Mouse (Mus musculus): ENCODE results near the gene Slc1a4. TPM values are rescaled to one million over a fixed set of nuclear protein-coding genes. Genes with fewer than 3 reads are reported as not detected.

The Slc1a4 gene
- polyA plus RNA-seq, 1 experiment from 2014 or later: 65.5 TPM

DNA sequence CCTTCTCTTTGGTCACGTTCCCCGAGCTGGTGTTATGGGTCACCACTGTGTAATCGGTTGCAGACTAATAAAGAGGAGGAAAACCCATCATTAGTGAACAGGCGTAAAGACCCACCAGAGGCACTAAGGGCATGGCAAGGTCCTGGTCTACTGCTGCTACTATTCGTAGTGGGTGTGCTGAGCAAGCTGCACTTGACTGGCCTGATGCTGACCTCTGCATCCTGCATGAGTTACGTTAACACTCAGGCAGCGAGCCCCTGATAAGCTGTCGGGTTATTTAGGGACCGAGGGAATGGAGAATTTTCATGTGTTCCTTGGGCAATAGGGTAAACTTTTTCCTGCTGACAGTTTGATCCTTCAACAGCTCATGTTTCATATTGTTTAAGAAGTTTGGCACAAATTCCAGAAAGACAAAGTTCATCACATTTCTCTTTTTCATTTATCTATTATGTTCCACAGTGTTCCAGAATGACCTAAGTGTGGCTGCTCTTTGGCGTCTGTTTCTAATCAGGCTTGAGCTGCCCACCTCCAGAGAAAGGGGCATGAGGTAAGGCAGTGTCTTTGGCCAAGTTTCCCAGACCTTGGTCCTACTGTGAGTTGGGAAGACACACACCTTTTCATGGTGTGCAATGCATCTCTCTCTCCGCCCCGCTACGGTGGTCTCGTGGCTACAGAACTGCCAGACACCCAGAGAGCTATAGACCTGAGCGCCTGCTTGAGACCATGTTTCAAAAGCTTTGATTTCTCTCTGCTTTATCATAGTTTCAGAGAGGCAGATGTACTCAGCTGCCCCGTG, 13.7 kb downstream of the Slc1a4 start:
- Histone ChIP-seq H3K4me1 (replicated peaks) (peaks cover 6% of the 10 kb centered on the region), H3K9ac (no peak overlapping the region), H3K27ac (replicated peaks) (no peak overlapping the region), H3K27me3 (no peaks in the 10 kb centered on the region), H3K4me2 (no peak overlapping the region), H3K36me3 (peaks cover 11% of the 10 kb centered on the region), H3K4me3 (no peak overlapping the region), H3K9me3 (no peaks in the 10 kb centered on the region)
- no peak for ATAC-seq (ENCODE audit: low FRiP score, low read depth)
- WGBS: 86% methylated on average over 16 of the region's 16 CpGs

- no peak for ATAC-seq (ENCODE audit: low FRiP score, low read depth)
- Histone ChIP-seq H3K4me2 (no peak overlapping the region), H3K27me3 (no peaks in the 10 kb centered on the region), H3K4me1 (replicated peaks) (no peaks in the 10 kb centered on the region), H3K9me3 (no peaks in the 10 kb centered on the region), H3K4me3 (no peak overlapping the region), H3K36me3 (peaks cover 31% of the 10 kb centered on the region), H3K9ac (no peak overlapping the region), H3K27ac (replicated peaks) (no peak overlapping the region)
- 98% methylated on average over 8 of the region's 8 CpGs for WGBS
Observed at GRCm38 (mm10) chr11:20313576-20313975, 18.9 kb downstream of the Slc1a4 start.

GRCm38 (mm10) chr11:20309044-20309443, 23.5 kb downstream of the Slc1a4 start:
- ATAC-seq (ENCODE audit: low FRiP score, low read depth): peak; percentile 27; the same call in 1 of the 2 replicates
- peaks cover 61% of the 10 kb centered on the region for H3K36me3 ChIP-seq
- peak overlapping the region; percentile 66 for H3K27ac ChIP-seq (replicated peaks)
- no peak overlapping the region for H3K4me3 ChIP-seq
- no peaks in the 10 kb centered on the region for H3K27me3 ChIP-seq
- WGBS: 57% methylated on average over 5 of the region's 5 CpGs
- no peak overlapping the region for H3K9ac ChIP-seq
- H3K4me1 ChIP-seq (replicated peaks): no peaks in the 10 kb centered on the region
- no peaks in the 10 kb centered on the region for H3K9me3 ChIP-seq
- H3K4me2 ChIP-seq: no peak overlapping the region

DNA sequence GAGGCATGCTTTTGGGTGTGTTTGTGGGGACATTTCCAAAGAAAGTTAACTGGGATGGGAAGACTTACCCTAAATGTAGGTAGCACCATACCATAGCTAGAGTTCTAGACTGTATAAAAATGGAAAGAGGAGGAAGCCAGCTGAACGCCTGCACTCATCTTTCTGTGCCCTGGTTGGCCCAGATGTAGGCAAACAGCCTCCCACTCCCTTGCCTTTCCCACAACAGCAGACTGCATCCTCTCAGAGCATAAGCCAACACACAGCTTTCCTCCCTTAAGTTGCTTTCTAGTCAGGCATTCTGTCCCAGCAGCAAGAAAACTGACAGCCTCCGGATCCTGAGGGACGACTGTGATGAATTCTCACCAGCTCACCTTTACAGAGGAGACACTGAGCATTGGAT, 25.1 kb downstream of the Slc1a4 start:
- WGBS: 92% methylated on average over 3 of the region's 3 CpGs
- Histone ChIP-seq H3K4me2 (no peak overlapping the region), H3K27me3 (no peaks in the 10 kb centered on the region), H3K9ac (no peak overlapping the region), H3K4me3 (no peak overlapping the region), H3K4me1 (replicated peaks) (no peaks in the 10 kb centered on the region), H3K27ac (replicated peaks) (no peak overlapping the region), H3K9me3 (no peaks in the 10 kb centered on the region), H3K36me3 (peaks cover 64% of the 10 kb centered on the region)
- no peak for ATAC-seq (ENCODE audit: low FRiP score, low read depth)

DNA sequence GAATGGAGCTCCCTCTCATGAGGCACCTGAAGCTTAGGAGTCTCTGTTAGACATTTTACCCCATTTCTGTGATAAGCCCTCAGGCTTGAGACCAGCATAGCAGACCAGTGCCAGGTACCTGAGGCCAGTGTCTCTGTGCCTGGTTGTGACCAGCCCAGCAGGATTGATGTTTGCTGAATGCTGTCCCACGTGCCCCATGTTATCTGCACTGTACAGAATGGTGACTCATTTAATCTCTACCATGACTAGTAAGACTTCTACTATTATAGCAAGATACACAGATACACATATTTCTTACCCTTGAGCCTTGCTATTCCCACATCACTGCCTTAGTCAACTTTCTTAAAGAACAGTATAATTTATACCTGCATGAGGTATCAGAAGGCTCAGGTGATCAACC, 26.9 kb downstream of the Slc1a4 start:
- Histone ChIP-seq H3K4me2 (no peak overlapping the region), H3K36me3 (peaks cover 55% of the 10 kb centered on the region), H3K4me3 (no peak overlapping the region), H3K9me3 (no peaks in the 10 kb centered on the region), H3K4me1 (replicated peaks) (no peaks in the 10 kb centered on the region), H3K27me3 (no peaks in the 10 kb centered on the region), H3K9ac (no peak overlapping the region), H3K27ac (replicated peaks) (no peak overlapping the region)
- WGBS: 83% methylated on average over 1 of the region's 1 CpGs
- no peak for ATAC-seq (ENCODE audit: low FRiP score, low read depth)

DNA sequence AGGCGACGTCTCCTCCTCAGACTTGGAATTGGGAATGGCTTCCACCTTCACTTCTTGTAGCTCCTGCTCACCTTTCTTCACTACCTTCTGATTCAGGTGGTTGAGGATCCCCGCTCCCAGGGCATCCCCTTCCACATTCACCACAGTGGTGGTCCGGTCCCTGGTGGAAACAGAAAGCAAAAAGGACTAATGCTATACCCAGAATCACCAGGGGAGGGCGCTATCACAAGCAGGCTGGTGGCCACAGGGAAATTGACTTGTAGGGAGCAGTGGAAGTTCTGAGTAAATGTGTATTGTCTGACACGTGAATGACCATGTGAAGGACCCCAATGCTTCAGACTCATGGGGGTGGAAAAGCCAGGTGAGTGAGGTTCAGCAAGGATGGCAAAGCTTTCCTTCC, 28.2 kb downstream of the Slc1a4 start:
- 71% methylated on average over 6 of the region's 6 CpGs for WGBS
- Histone ChIP-seq H3K4me2 (no peak overlapping the region), H3K9me3 (no peaks in the 10 kb centered on the region), H3K4me1 (replicated peaks) (no peaks in the 10 kb centered on the region), H3K27ac (replicated peaks) (no peak overlapping the region), H3K4me3 (no peak overlapping the region), H3K27me3 (no peaks in the 10 kb centered on the region), H3K9ac (no peak overlapping the region), H3K36me3 (peaks cover 55% of the 10 kb centered on the region)
- no peak for ATAC-seq (ENCODE audit: low FRiP score, low read depth)

GRCm38 (mm10) chr11:20301332-20301731, 31.2 kb downstream of the Slc1a4 start:
- peaks cover 36% of the 10 kb centered on the region for H3K36me3 ChIP-seq
- H3K27ac ChIP-seq (replicated peaks): no peak overlapping the region
- H3K4me1 ChIP-seq (replicated peaks): no peaks in the 10 kb centered on the region
- no peaks in the 10 kb centered on the region for H3K27me3 ChIP-seq
- H3K9me3 ChIP-seq: no peaks in the 10 kb centered on the region
- H3K4me2 ChIP-seq: no peak overlapping the region
- H3K4me3 ChIP-seq: no peak overlapping the region
- no peak overlapping the region for H3K9ac ChIP-seq
- WGBS: 94% methylated on average over 4 of the region's 4 CpGs
- ATAC-seq (ENCODE audit: low FRiP score, low read depth): no peak

- Histone ChIP-seq H3K36me3 (peaks cover 31% of the 10 kb centered on the region), H3K4me1 (replicated peaks) (no peaks in the 10 kb centered on the region), H3K4me3 (no peak overlapping the region), H3K27me3 (no peaks in the 10 kb centered on the region), H3K9me3 (no peaks in the 10 kb centered on the region), H3K27ac (replicated peaks) (no peak overlapping the region), H3K4me2 (no peak overlapping the region), H3K9ac (no peak overlapping the region)
- no peak for ATAC-seq (ENCODE audit: low FRiP score, low read depth)
- 87% methylated on average over 6 of the region's 6 CpGs for WGBS
Observed at GRCm38 (mm10) chr11:20300850-20301249, 31.7 kb downstream of the Slc1a4 start.

DNA sequence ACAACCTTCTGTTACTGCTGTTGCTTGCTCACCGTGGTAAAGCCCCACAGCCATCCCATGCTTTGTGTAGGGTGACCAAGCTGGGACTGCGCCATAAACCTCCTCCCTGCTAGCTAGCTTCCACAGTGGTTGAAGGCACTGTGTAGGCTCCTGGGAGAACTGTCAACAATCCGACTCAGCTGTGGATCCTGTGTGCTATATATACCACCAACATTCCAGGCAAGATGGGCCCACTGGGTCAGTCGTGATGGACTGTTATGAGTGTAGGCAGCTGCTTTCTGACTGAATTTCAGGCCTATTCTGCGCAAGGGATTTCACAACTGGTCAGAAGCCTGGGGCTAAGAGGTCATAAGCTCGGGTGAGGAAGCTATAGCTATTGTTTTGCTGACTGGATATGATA, 32.6 kb downstream of the Slc1a4 start:
- no peak overlapping the region for H3K4me3 ChIP-seq
- ATAC-seq (ENCODE audit: low FRiP score, low read depth): 0 out of 2 replicates have a peak, but pooled peaks have one; percentile 45
- no peak overlapping the region for H3K4me2 ChIP-seq
- 83% methylated on average over 6 of the region's 6 CpGs for WGBS
- H3K27ac ChIP-seq (replicated peaks): no peak overlapping the region
- peaks cover 22% of the 10 kb centered on the region for H3K36me3 ChIP-seq
- H3K27me3 ChIP-seq: no peaks in the 10 kb centered on the region
- H3K9ac ChIP-seq: no peak overlapping the region
- H3K4me1 ChIP-seq (replicated peaks): no peaks in the 10 kb centered on the region
- no peaks in the 10 kb centered on the region for H3K9me3 ChIP-seq

DNA sequence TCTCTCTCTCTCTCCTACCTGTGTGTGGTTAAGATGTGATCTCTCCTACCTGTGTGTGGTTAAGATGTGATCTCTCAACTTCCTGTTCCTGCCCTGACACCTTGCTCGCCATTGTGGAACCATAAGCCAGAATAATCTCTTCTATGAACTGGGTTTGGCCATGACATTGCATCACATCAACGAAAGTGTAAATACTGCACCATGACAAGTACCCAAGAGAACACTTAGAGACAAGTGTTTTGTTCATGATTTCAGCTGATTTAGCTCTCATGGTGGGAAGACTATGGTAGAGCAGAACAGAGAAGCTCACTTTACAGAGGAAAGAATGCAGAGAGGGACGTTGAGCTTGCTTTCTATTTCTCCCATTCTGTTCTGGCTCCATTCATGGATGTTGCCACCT, 48.0 kb downstream of the Slc1a4 start:
- H3K36me3 ChIP-seq: no peaks in the 10 kb centered on the region
- H3K4me1 ChIP-seq (replicated peaks): no peaks in the 10 kb centered on the region
- H3K4me3 ChIP-seq: no peak overlapping the region
- no peak overlapping the region for H3K27ac ChIP-seq (replicated peaks)
- no peak overlapping the region for H3K4me2 ChIP-seq
- ATAC-seq (ENCODE audit: low FRiP score, low read depth): no peak
- no peaks in the 10 kb centered on the region for H3K27me3 ChIP-seq
- H3K9me3 ChIP-seq: no peaks in the 10 kb centered on the region
- no peak overlapping the region for H3K9ac ChIP-seq
- 83% methylated on average over 3 of the region's 3 CpGs for WGBS

DNA sequence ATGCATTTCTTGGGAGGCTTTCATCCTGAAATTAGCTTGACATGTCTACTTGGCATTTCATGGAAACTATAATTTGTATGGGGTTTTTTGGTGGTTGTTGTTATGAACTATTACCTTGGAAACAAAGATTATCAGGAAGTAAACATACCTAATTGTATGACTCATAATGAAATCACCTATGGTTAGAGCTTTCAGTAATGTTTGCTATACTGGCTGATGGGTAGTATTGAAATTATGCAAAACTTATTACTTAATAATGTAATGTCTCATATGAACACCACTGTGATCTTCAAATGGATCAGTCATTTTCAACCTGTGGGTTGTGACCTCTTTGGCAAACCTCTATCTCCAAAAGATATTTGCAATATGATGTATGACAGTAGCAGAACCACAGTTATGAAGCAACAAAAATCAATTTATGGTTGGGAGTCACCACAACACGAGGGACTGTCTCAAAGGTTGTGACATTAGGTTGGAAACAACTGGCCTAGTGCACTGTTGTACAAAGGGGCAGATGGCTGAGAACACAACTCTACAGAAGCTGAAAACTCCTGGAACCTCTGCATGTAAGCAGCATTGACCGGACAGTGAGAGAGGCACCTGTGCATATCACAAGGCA, 49.8 kb downstream of the Slc1a4 start:
- Histone ChIP-seq H3K4me3 (no peak overlapping the region), H3K36me3 (no peaks in the 10 kb centered on the region), H3K9ac (no peak overlapping the region), H3K4me1 (replicated peaks) (no peaks in the 10 kb centered on the region), H3K27ac (replicated peaks) (no peak overlapping the region), H3K27me3 (no peaks in the 10 kb centered on the region), H3K4me2 (no peak overlapping the region), H3K9me3 (no peaks in the 10 kb centered on the region)
- no peak for ATAC-seq (ENCODE audit: low FRiP score, low read depth)
- WGBS: 91% methylated on average over 2 of the region's 2 CpGs

GRCm38 (mm10) chr11:20280982-20281381, 51.5 kb downstream of the Slc1a4 start:
- Histone ChIP-seq H3K9me3 (no peaks in the 10 kb centered on the region), H3K4me3 (no peak overlapping the region), H3K4me2 (no peak overlapping the region), H3K36me3 (no peaks in the 10 kb centered on the region), H3K27ac (replicated peaks) (no peak overlapping the region), H3K4me1 (replicated peaks) (no peaks in the 10 kb centered on the region), H3K27me3 (no peaks in the 10 kb centered on the region), H3K9ac (no peak overlapping the region)
- ATAC-seq (ENCODE audit: low FRiP score, low read depth): no peak
- WGBS: 79% methylated on average over 5 of the region's 5 CpGs
